Comparison of ENCODE assay signal across 1 mouse cellular context in the genomic region with DNA sequence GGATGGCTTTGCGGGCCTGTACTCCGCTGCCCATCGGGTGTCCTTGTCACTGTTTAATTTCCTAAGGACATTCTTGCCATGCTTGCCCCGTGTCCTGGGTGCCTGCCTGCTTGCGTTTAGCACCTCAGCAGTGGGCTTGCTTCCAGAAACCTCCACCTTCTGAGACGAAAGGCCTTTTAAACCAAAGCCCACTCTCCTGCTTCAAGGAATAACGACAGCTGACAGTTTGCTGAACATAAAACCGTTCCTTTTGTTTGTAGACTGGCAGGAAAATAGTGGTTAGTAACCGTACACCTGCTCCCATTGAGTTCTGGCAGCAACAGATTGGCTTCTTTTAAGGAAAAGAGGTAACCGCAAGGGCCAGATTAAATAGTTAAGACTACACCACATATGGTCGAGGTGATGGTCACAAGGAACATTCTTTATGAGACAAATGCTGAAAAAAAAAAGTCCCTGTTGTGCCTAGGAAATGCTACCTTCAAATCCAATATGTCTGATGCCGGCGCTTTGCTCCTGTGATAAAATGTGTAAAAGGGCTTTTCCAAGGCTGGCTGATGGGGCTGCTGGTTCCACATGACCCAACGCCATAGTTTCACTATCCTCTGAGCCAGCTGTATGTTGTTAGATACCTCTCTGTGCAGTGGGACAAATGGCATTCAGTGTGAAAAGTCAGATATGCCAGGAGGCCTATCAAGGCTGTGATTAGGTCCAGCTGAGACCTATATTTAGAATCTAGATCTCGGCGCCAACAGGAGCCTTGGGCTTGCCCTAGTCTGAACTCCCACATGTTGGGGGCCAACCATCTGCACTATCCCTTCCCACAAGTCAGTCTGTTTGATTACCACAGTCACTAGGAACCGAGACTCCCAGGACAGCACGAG.
TF ChIP-seq lines count a peak whose summit lies in the region.

No protein-coding gene starts in this region.

TF ChIP-seq in CH12.LX, 34 proteins besides CTCF, POLR2A, EP300 and RAD21 (continued from another document):
- TF ChIP-seq MXI1 (IDR thresholded peaks at IDR 0.05; ENCODE audit: low read depth, low read length), result no peak
- TF ChIP-seq UBTF (IDR thresholded peaks at IDR 0.05; ENCODE audit: low read depth, low read length), result no peak
- TF ChIP-seq CHD2 (IDR thresholded peaks at IDR 0.05; ENCODE audit: low read length), result no peak
- TF ChIP-seq NELFE (IDR thresholded peaks at IDR 0.05; ENCODE audit: low read depth, low read length), result no peak
- TF ChIP-seq POLR2AphosphoS2 (IDR thresholded peaks at IDR 0.05; ENCODE audit: low read depth, low read length), result no peak
- no peak for TF ChIP-seq GABPA (IDR thresholded peaks at IDR 0.05; ENCODE audit: insufficient replicate concordance, low read depth, low read length)
- no peak for TF ChIP-seq MEF2A (IDR thresholded peaks at IDR 0.05; ENCODE audit: borderline replicate concordance, low read depth, low read length)
- no peak for TF ChIP-seq SIN3A (IDR thresholded peaks at IDR 0.05; ENCODE audit: low read length)
- no peak for TF ChIP-seq SMC3 (IDR thresholded peaks at IDR 0.05; ENCODE audit: low read depth, low read length)
